Mouse (Mus musculus): ENCODE data around the gene Vmn2r7. TPM values are rescaled to one million over a fixed set of nuclear protein-coding genes. Genes with fewer than 3 reads are reported as not detected.
"Not testable (repeated sequence)": the region's sequence is repeated elsewhere in the genome, so short reads cannot be mapped to it uniquely, and the experiment has no call there.

Gene Vmn2r7
- total and polyA plus RNA-seq, 3 experiments, result not detected

DNA sequence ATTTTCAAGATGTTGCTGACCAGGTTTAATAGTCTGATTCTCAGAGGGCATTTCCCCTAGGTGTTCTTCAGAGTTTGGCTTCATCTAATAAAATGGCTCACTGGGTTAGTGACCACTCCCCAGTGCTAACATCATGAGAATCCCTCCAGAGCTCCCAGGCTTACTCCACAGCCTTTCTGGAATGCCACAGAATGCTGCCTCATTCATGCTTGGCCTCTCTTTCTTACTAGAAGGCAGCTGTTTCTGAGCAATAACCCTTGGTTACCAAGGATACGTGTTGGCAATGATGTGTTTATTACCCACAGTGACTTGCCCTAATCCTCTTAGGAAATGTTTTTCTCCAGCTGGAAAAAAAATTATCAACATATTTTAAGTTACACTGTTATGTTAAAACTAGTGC lies 72.4 kb downstream of the Vmn2r7 start:
- H3K4me3 ChIP-seq (ENCODE audit: control insufficient read depth in 1 of 2, insufficient read depth in 1 of 2, low read depth in 2 of 2, low read length in 2 of 2), result no peak overlapping the region

DNA sequence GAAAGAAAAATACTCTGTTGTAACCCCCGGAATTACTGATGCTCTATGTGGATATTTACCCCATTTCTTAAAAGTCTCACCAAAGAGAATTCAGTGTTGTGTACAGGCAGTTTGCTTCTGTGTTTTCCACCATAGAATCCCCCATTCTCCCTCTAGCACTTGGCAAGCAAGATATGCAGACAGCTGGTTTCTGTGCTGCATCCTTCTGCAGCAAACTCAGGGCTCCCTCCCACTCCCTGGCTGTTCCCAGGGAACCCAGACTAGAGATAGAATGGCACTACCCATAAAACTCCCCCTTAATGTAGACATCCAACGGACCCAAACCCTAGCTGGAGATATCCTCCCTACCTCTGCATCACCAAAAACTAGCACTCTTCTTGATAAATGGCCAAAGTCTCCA lies 88.4 kb downstream of the Vmn2r7 start:
- H3K27me3 ChIP-seq (ENCODE audit: control insufficient read depth in 1 of 2, insufficient read depth in 2 of 2, low read length in 2 of 2), result no peaks in the 10 kb centered on the region
- H3K9ac ChIP-seq (ENCODE audit: control insufficient read depth, low read depth, low read length, poor library complexity, severe bottlenecking), result no peak overlapping the region
- no peaks in the 10 kb centered on the region for H3K4me1 ChIP-seq (ENCODE audit: control insufficient read depth in 1 of 2, insufficient read depth in 2 of 2, low read length in 2 of 2)
- H3K79me2 ChIP-seq (ENCODE audit: control insufficient read depth, insufficient read depth, low read length, poor library complexity), result no peaks in the 10 kb centered on the region
- no peaks in the 10 kb centered on the region for H3K36me3 ChIP-seq (ENCODE audit: control insufficient read depth in 1 of 2, insufficient read depth in 2 of 2, low read length in 2 of 2)
- no peak overlapping the region for H3K27ac ChIP-seq (ENCODE audit: control insufficient read depth, low read depth, low read length)
- TF ChIP-seq NELFE (IDR thresholded peaks at IDR 0.05; ENCODE audit: low read depth, low read length) (no peak), ZNF384 (IDR thresholded peaks at IDR 0.05; ENCODE audit: low read depth, low read length) (no peak), POLR2AphosphoS5 (IDR thresholded peaks at IDR 0.05; ENCODE audit: borderline replicate concordance, low read depth, low read length) (no peak), ZMIZ1 (IDR thresholded peaks at IDR 0.05; ENCODE audit: low read depth, low read length) (no peak), ZKSCAN1 (IDR thresholded peaks at IDR 0.05; ENCODE audit: low read depth, low read length) (no peak), MYB (IDR thresholded peaks at IDR 0.05; ENCODE audit: low read depth, low read length) (no peak), KAT2A (conservative IDR thresholded peaks at IDR 0.05; ENCODE audit: low read depth, low read length) (no peak)
- no peak for DNase-seq (ENCODE audit: low read depth, low spot score)
- H3K9me3 ChIP-seq (replicated peaks; ENCODE audit: insufficient read depth, low read length), result no peaks in the 10 kb centered on the region
- H3K4me3 ChIP-seq (ENCODE audit: control insufficient read depth in 1 of 2, insufficient read depth in 1 of 2, low read depth in 2 of 2, low read length in 2 of 2), result no peak overlapping the region

More for the DNA sequence above, 72.4 kb downstream of the Vmn2r7 start:
- H3K79me2 ChIP-seq (ENCODE audit: control insufficient read depth, insufficient read depth, low read length, poor library complexity), result no peaks in the 10 kb centered on the region
- no peaks in the 10 kb centered on the region for H3K4me1 ChIP-seq (ENCODE audit: control insufficient read depth in 1 of 2, insufficient read depth in 2 of 2, low read length in 2 of 2)
- no peak overlapping the region for H3K9ac ChIP-seq (ENCODE audit: control insufficient read depth, low read depth, low read length, poor library complexity, severe bottlenecking)
- DNase-seq (ENCODE audit: low read depth, low spot score), result no peak
- H3K27me3 ChIP-seq (ENCODE audit: control insufficient read depth in 1 of 2, insufficient read depth in 2 of 2, low read length in 2 of 2), result no peaks in the 10 kb centered on the region
- TF ChIP-seq CHD2 (IDR thresholded peaks at IDR 0.05; ENCODE audit: low read length), result no peak
- TF ChIP-seq ZNF384 (IDR thresholded peaks at IDR 0.05; ENCODE audit: low read depth, low read length), result no peak
- no peak for TF ChIP-seq TCF12 (IDR thresholded peaks at IDR 0.05; ENCODE audit: low read depth, low read length)
- TF ChIP-seq ETS1 (IDR thresholded peaks at IDR 0.05; ENCODE audit: low read depth, low read length), result no peak
- no peak for TF ChIP-seq POLR2AphosphoS2 (IDR thresholded peaks at IDR 0.05; ENCODE audit: low read length)
- TF ChIP-seq CHD1 (IDR thresholded peaks at IDR 0.05; ENCODE audit: low read depth, low read length), result no peak
- no peak for TF ChIP-seq SMC3 (IDR thresholded peaks at IDR 0.05; ENCODE audit: low read depth, low read length)
- TF ChIP-seq POLR2A (IDR thresholded peaks at IDR 0.05; ENCODE audit: control insufficient read depth in 1 of 2, insufficient read depth in 1 of 2, low read depth in 1 of 2, low read length in 2 of 2, poor library complexity in 1 of 2), result no peak
- TF ChIP-seq ELF1 (IDR thresholded peaks at IDR 0.05; ENCODE audit: low read depth, low read length), result no peak
- TF ChIP-seq BHLHE40 (IDR thresholded peaks at IDR 0.05; ENCODE audit: borderline replicate concordance, low read depth, low read length), result no peak
- TF ChIP-seq TAL1 (IDR thresholded peaks at IDR 0.05; ENCODE audit: low read length), result no peak
- no peak for TF ChIP-seq MXI1 (IDR thresholded peaks at IDR 0.05; ENCODE audit: low read depth, low read length)
- TF ChIP-seq MAX (IDR thresholded peaks at IDR 0.05; ENCODE audit: low read length), result no peak
- TF ChIP-seq NRF1 (IDR thresholded peaks at IDR 0.05; ENCODE audit: insufficient read depth, low read depth, low read length, poor library complexity, severe bottlenecking), result no peak
- no peak for TF ChIP-seq MEF2A (IDR thresholded peaks at IDR 0.05; ENCODE audit: extremely low read depth, insufficient replicate concordance, low read depth, low read length, poor library complexity, severe bottlenecking)
- H3K27ac ChIP-seq (ENCODE audit: control insufficient read depth, low read depth, low read length), result no peak overlapping the region
- H3K36me3 ChIP-seq (ENCODE audit: control insufficient read depth in 1 of 2, insufficient read depth in 2 of 2, low read length in 2 of 2), result no peaks in the 10 kb centered on the region
- no peaks in the 10 kb centered on the region for H3K9me3 ChIP-seq (replicated peaks; ENCODE audit: insufficient read depth, low read length)

DNA sequence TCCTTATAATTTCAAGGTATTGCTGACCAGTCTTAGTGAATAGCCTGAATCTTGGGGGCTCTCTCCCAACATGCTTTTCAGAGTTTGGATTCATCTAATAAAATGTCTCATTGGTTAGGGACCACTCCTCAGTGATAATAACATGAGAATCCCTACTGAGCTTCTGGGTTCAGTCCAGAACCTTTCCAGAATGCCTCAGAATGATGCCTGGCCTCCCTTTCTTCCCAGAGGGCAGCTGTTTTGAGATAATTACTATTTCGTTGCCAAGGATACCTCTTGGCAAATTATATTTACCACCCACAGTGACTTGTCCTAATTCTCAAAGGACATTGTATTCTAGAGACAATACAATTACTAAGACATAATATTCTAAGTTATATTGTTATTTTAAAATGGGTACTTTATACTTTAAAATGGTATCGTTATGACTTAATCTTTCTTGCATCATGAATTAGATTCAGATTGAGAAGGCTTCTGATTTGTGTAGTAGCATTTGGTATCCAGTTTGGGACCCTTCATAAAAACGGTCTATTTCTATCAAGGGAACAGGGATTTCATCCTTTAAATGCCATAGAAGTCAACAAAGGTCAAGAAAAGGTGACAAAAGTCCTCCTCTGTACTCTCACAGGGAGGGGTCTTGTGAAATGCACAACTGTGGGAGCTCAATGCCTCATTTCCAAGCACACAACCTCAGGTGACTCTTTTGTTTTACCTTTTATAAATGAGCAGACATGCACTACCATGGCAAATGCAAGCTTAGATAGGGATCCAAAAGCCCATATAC lies 117.2 kb downstream of the Vmn2r7 start:
- H3K9me3 ChIP-seq (replicated peaks; ENCODE audit: insufficient read depth, low read length); H3K27me3 ChIP-seq (ENCODE audit: control insufficient read depth in 1 of 2, insufficient read depth in 2 of 2, low read length in 2 of 2); H3K79me2 ChIP-seq (ENCODE audit: control insufficient read depth, insufficient read depth, low read length, poor library complexity); H3K9ac ChIP-seq (ENCODE audit: control insufficient read depth, low read depth, low read length, poor library complexity, severe bottlenecking); DNase-seq (ENCODE audit: low read depth, low spot score); H3K4me3 ChIP-seq (ENCODE audit: control insufficient read depth in 1 of 2, insufficient read depth in 1 of 2, low read depth in 2 of 2, low read length in 2 of 2); H3K4me1 ChIP-seq (ENCODE audit: control insufficient read depth in 1 of 2, insufficient read depth in 2 of 2, low read length in 2 of 2); H3K27ac ChIP-seq (ENCODE audit: control insufficient read depth, low read depth, low read length); H3K36me3 ChIP-seq (ENCODE audit: control insufficient read depth in 1 of 2, insufficient read depth in 2 of 2, low read length in 2 of 2): not testable (repeated sequence)

DNA sequence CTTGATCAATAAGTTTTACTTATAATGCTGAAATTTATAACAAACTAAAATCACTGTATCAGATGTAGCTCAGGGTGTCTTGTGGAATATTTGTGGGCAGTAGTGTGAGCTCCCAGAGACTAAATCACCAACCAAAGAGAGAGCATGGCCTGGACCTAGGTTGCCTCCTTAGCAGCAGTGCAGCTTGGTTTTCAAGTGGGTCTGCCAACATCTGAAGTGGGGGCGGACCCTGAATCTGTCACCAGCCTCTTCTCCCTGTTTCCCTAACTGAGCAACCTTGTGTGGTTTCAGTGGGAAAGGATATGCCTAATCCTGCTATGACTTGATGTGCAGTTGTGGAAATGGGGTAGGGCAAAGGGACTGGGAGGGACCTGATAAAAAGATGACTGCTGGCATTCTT lies 118.8 kb downstream of the Vmn2r7 start:
- H3K27ac ChIP-seq (ENCODE audit: control insufficient read depth, low read depth, low read length); H3K9ac ChIP-seq (ENCODE audit: control insufficient read depth, low read depth, low read length, poor library complexity, severe bottlenecking); H3K36me3 ChIP-seq (ENCODE audit: control insufficient read depth in 1 of 2, insufficient read depth in 2 of 2, low read length in 2 of 2); H3K9me3 ChIP-seq (replicated peaks; ENCODE audit: insufficient read depth, low read length); H3K4me1 ChIP-seq (ENCODE audit: control insufficient read depth in 1 of 2, insufficient read depth in 2 of 2, low read length in 2 of 2); H3K79me2 ChIP-seq (ENCODE audit: control insufficient read depth, insufficient read depth, low read length, poor library complexity); DNase-seq (ENCODE audit: low read depth, low spot score); H3K4me3 ChIP-seq (ENCODE audit: control insufficient read depth in 1 of 2, insufficient read depth in 1 of 2, low read depth in 2 of 2, low read length in 2 of 2); H3K27me3 ChIP-seq (ENCODE audit: control insufficient read depth in 1 of 2, insufficient read depth in 2 of 2, low read length in 2 of 2): not testable (repeated sequence)
